Mouse (Mus musculus) heart, embryonic 16.5 days (tissue): Measurements from ENCODE around the gene Kcnc2. TPM values are rescaled to one million over a fixed set of nuclear protein-coding genes. Genes with fewer than 3 reads are reported as not detected.

Experiments used
- ATAC-seq: fragments of 200-750 bp; cut with Nextera tagmentation; replicated peaks from 2 replicates; pipeline ENCODE4 v1.8.0; 2017; ENCODE audit warnings: moderate number of reproducible peaks; ENCODE audit not compliant: insufficient read depth, low FRiP score; ENCODE audit errors: extremely low read depth
- H3K27ac ChIP-seq: fragments of 300-500 bp; sonication (generic); 2 replicates; pipeline ENCODE4 v1.5.1; 2014; ENCODE audit warnings: mild to moderate bottlenecking, low read length, control low read depth, moderate library complexity
- H3K27me3 ChIP-seq: fragments of 300-500 bp; sonication (generic); 2 replicates; pipeline ENCODE4 v1.6.1; 2014; ENCODE audit warnings: low read length, mixed read lengths; ENCODE audit not compliant: control insufficient read depth, insufficient read depth
- H3K36me3 ChIP-seq: fragments of 300-500 bp; sonication (generic); 2 replicates; pipeline ENCODE4 v1.6.1; 2014; ENCODE audit not compliant: control insufficient read depth, insufficient read depth
- H3K4me1 ChIP-seq: fragments of 300-500 bp; sonication (generic); 2 replicates; pipeline ENCODE4 v1.6.1; 2014; ENCODE audit warnings: low read length, mixed read lengths; ENCODE audit not compliant: control insufficient read depth, insufficient read depth
- H3K4me2 ChIP-seq: fragments of 300-500 bp; sonication (generic); 2 replicates; pipeline ENCODE4 v1.6.1; 2014; ENCODE audit warnings: low read depth, mild to moderate bottlenecking, control low read depth, low read length
- H3K4me3 ChIP-seq: fragments of 300-500 bp; sonication (generic); 2 replicates; pipeline ENCODE4 v1.5.1; 2014; ENCODE audit warnings: mild to moderate bottlenecking, control low read depth, low read length
- H3K9ac ChIP-seq: fragments of 300-500 bp; sonication (generic); 2 replicates; pipeline ENCODE4 v1.6.1; 2014; ENCODE audit warnings: low read length, control low read depth
- H3K9me3 ChIP-seq: fragments of 300-500 bp; sonication (generic); replicated peaks from 2 replicates; pipeline ENCODE4 v1.6.1; 2016; ENCODE audit warnings: low read length; ENCODE audit not compliant: control insufficient read depth
- WGBS: fragments of 180-500 bp; shearing (Covaris S2); extraction: QIAGEN DNeasy Blood & Tissue Kit; methylation state at CpG from one replicate; pipeline ENCODE4 v1.1.7; 2014; 5-methylcytosine and 5-hydroxymethylcytosine counted together
- polyA plus RNA-seq: library from polyadenylated mRNA; unstranded; fragments of >200 nt; fragmentation: Nextera tagmentation; extraction: Ambion mirVana; gene quantifications from 2 replicates; pipeline ENCODE4 v1.2.1, GENCODE M21; 2015

Kcnc2 gene
- polyA plus RNA-seq, 1 experiment from 2014 or later, result 2.1 TPM

- Histone ChIP-seq H3K27me3 (no peaks in the 10 kb centered on the region), H3K4me2 (no peak overlapping the region), H3K9me3 (no peaks in the 10 kb centered on the region), H3K9ac (no peak overlapping the region), H3K36me3 (no peaks in the 10 kb centered on the region), H3K27ac (no peak overlapping the region), H3K4me3 (no peak overlapping the region), H3K4me1 (no peaks in the 10 kb centered on the region)
- ATAC-seq, result no peak
- WGBS, result 69% methylated on average over 2 of the region's 2 CpGs
Measured at GRCm38 (mm10) chr10:112436950-112437349, 166.0 kb downstream of the Kcnc2 start.

GRCm38 (mm10) chr10:112444640-112445039 lies 173.7 kb downstream of the Kcnc2 start:
- Histone ChIP-seq H3K9me3 (no peaks in the 10 kb centered on the region), H3K27me3 (no peaks in the 10 kb centered on the region), H3K4me3 (no peak overlapping the region), H3K36me3 (no peaks in the 10 kb centered on the region), H3K4me1 (no peaks in the 10 kb centered on the region), H3K27ac (no peak overlapping the region), H3K4me2 (no peak overlapping the region), H3K9ac (no peak overlapping the region)
- ATAC-seq, result no peak
- WGBS, result 54% methylated on average over 4 of the region's 4 CpGs

- no peak overlapping the region for H3K27ac ChIP-seq
- 69% methylated on average over 5 of the region's 5 CpGs for WGBS
Measured at GRCm38 (mm10) chr10:112450910-112451309, 180.0 kb downstream of the Kcnc2 start.

GRCm38 (mm10) chr10:112468689-112469384 lies 197.9 kb downstream of the Kcnc2 start:
- no peak overlapping the region for H3K27ac ChIP-seq

More at GRCm38 (mm10) chr10:112450910-112451309, 180.0 kb downstream of the Kcnc2 start:
- Histone ChIP-seq H3K9me3 (peaks cover 2% of the 10 kb centered on the region; the same call in 1 of the 2 replicates), H3K4me3 (no peak overlapping the region), H3K27me3 (no peaks in the 10 kb centered on the region), H3K4me1 (no peaks in the 10 kb centered on the region), H3K4me2 (no peak overlapping the region), H3K36me3 (no peaks in the 10 kb centered on the region), H3K9ac (no peak overlapping the region)
- no peak for ATAC-seq

GRCm38 (mm10) chr10:112474122-112474810 lies 203.3 kb downstream of the Kcnc2 start:
- H3K4me1 ChIP-seq, result no peaks in the 10 kb centered on the region
- no peaks in the 10 kb centered on the region for H3K9me3 ChIP-seq
- no peaks in the 10 kb centered on the region for H3K36me3 ChIP-seq
- no peaks in the 10 kb centered on the region for H3K27me3 ChIP-seq
- no peak overlapping the region for H3K4me3 ChIP-seq
- WGBS, result 71% methylated on average over 6 of the region's 6 CpGs
- no peak overlapping the region for H3K9ac ChIP-seq
- no peak overlapping the region for H3K27ac ChIP-seq
- no peak for ATAC-seq
- no peak overlapping the region for H3K4me2 ChIP-seq

More at GRCm38 (mm10) chr10:112468689-112469384, 197.9 kb downstream of the Kcnc2 start:
- H3K9ac ChIP-seq, result no peak overlapping the region
- H3K4me3 ChIP-seq, result no peak overlapping the region
- H3K27me3 ChIP-seq, result no peaks in the 10 kb centered on the region
- 69% methylated on average over 6 of the region's 6 CpGs for WGBS
- H3K9me3 ChIP-seq, result no peaks in the 10 kb centered on the region
- H3K36me3 ChIP-seq, result no peaks in the 10 kb centered on the region
- no peak overlapping the region for H3K4me2 ChIP-seq
- no peaks in the 10 kb centered on the region for H3K4me1 ChIP-seq
- no peak for ATAC-seq

- Histone ChIP-seq H3K9me3 (no peaks in the 10 kb centered on the region), H3K9ac (no peak overlapping the region), H3K36me3 (no peaks in the 10 kb centered on the region), H3K4me1 (no peaks in the 10 kb centered on the region), H3K4me3 (no peak overlapping the region), H3K27me3 (no peaks in the 10 kb centered on the region), H3K4me2 (no peak overlapping the region), H3K27ac (no peak overlapping the region)
- 78% methylated on average over 2 of the region's 2 CpGs for WGBS
- no peak for ATAC-seq
Measured at GRCm38 (mm10) chr10:112481461-112481860, 210.5 kb downstream of the Kcnc2 start.

- no peak overlapping the region for H3K4me2 ChIP-seq
- WGBS, result 51% methylated on average over 9 of the region's 9 CpGs
- no peaks in the 10 kb centered on the region for H3K4me1 ChIP-seq
- no peak overlapping the region for H3K27ac ChIP-seq
- H3K27me3 ChIP-seq, result no peaks in the 10 kb centered on the region
- no peaks in the 10 kb centered on the region for H3K36me3 ChIP-seq
- H3K4me3 ChIP-seq, result no peak overlapping the region
- H3K9me3 ChIP-seq, result no peaks in the 10 kb centered on the region
- H3K9ac ChIP-seq, result no peak overlapping the region
- ATAC-seq, result no peak
Measured at GRCm38 (mm10) chr10:112481921-112482607, 211.1 kb downstream of the Kcnc2 start.

GRCm38 (mm10) chr10:112484387-112485105 lies 213.6 kb downstream of the Kcnc2 start:
- WGBS, result 75% methylated on average over 11 of the region's 11 CpGs
- ATAC-seq, result no peak
- H3K4me3 ChIP-seq, result no peak overlapping the region

More at GRCm38 (mm10) chr10:112484387-112485105, 213.6 kb downstream of the Kcnc2 start:
- Histone ChIP-seq H3K36me3 (no peaks in the 10 kb centered on the region), H3K9me3 (no peaks in the 10 kb centered on the region), H3K27ac (no peak overlapping the region), H3K27me3 (no peaks in the 10 kb centered on the region), H3K4me1 (no peaks in the 10 kb centered on the region), H3K9ac (no peak overlapping the region), H3K4me2 (no peak overlapping the region)
